Mouse (Mus musculus) liver, postnatal 0 days (tissue): ENCODE data around the gene Cemip.

Experiments
- CTCF ChIP-seq: sonication (generic); IDR thresholded peaks from 2 replicates; pipeline ENCODE4 v1.5.1; 2016; ENCODE audit warnings: antibody characterized with exemption, low read depth
- EP300 ChIP-seq: IDR thresholded peaks from 2 replicates; pipeline ENCODE4 v1.6.1; 2016; ENCODE audit warnings: antibody characterized with exemption, low read depth, mild to moderate bottlenecking

DNA sequence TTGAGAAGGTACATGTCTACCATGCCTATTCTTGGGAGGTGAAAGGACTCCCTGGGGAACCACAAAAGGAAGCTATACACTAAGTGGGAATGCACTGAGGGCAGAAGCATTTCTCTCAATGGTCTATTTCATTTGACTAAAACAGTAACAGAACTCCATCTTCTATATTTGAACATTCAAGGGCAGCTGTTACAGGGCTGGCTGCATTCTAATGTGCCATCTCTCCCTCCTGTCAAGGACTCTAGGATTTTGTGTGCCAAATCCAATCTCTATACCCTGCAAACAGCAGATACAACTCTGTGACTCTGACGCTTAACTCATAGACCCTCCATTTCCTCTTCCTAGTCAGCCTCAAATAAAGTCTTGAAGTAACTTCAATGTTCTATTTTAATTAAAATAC, 39.4 kb upstream of the Cemip start:
- TF ChIP-seq CTCF (no peak), EP300 (no peak)
